8 mouse cellular contexts compared by ENCODE assay signal in genomic region chr10:81290698-81291460, GRCm38 (mm10). TPM values are rescaled to one million over a fixed set of nuclear protein-coding genes. Genes with fewer than 3 reads are reported as not detected.
DNase-seq lines count a peak whose midpoint lies in the region; TF ChIP-seq lines count a peak whose summit lies in the region.

No protein-coding gene starts in this region.

- no peak overlapping the region for H3K27ac ChIP-seq in heart, adult 2 months

- H3K9ac ChIP-seq in heart, adult 2 months (ENCODE audit: low read depth, low read length), result no peak overlapping the region

- H3K79me2 ChIP-seq in heart, adult 2 months (replicated peaks; ENCODE audit: control insufficient read depth, insufficient read depth, low read length), result peaks cover under 1% of the 10 kb centered on the region

- intact Hi-C loops in heart, adult 2 months (cut with DNase I), result no loop called here

- no peak for TF ChIP-seq CTCF in brain, embryonic 14.5 days (IDR thresholded peaks at IDR 0.05; ENCODE audit: borderline replicate concordance, extremely low read depth, insufficient read depth, insufficient read length)
- TF ChIP-seq CTCF in heart, adult 2 months (IDR thresholded peaks at IDR 0.05), result no peak

- H3K4me1 ChIP-seq in heart, adult 2 months (ENCODE audit: control insufficient read depth, insufficient read depth, low read length), result peaks cover 17% of the 10 kb centered on the region

- TF ChIP-seq EP300 in heart, adult 2 months (IDR thresholded peaks at IDR 0.05; ENCODE audit: insufficient read depth, low read depth, low read length), result no peak

- no peaks in the 10 kb centered on the region for H3K27me3 ChIP-seq in heart, adult 2 months (ENCODE audit: control insufficient read depth, insufficient read depth, low read length)

- DNase-seq in cerebellum, adult 9-11 months, result peak; percentile 76
- DNase-seq in cerebellum, postnatal 4 days (ENCODE audit: low spot score in 2 of 2), result no peak
- peak; percentile 66 for DNase-seq in brain, embryonic 14.5 days (ENCODE audit: low read depth)
- peak; percentile 53 to 56 for DNase-seq in kidney, postnatal 36 days
- DNase-seq in naive thymus-derived CD4-positive, alpha-beta T cell, adult 2 months (ENCODE audit: low read depth), result peak; percentile 50
- no peak for DNase-seq in spleen, postnatal 36 days (ENCODE audit: low spot score in 2 of 2)
- no peak for DNase-seq in heart, adult 2 months
- no peak for DNase-seq in embryo, embryonic 9.5 days (ENCODE audit: extremely low spot score)

- 29% methylated on average over 24 of the region's 24 CpGs for whole genome bisulfite sequencing in heart, adult 2 months

- no peak for TF ChIP-seq POLR2A in brain, embryonic 14.5 days (IDR thresholded peaks at IDR 0.05; ENCODE audit: borderline replicate concordance, extremely low read depth, insufficient read depth, insufficient read length, poor library complexity, severe bottlenecking)
- TF ChIP-seq POLR2A in heart, adult 2 months (IDR thresholded peaks at IDR 0.05; ENCODE audit: insufficient read depth, low read depth, low read length), result no peak

- no peak overlapping the region for H3K4me3 ChIP-seq in heart, adult 2 months

- no peaks in the 10 kb centered on the region for H3K36me3 ChIP-seq in heart, adult 2 months (ENCODE audit: control insufficient read depth, insufficient read depth, low read length)

RNA-seq across cellular contexts. Expression of gene Tjp3, which starts 0.5 kb away (rescaled TPM):
- 4.6 and 4.9 TPM in 2 replicates for polyA plus RNA-seq in brain, embryonic 14.5 days (2012; rRNA removed)
- total RNA-seq in heart, adult 2 months (2021), result not detected
- 0.12 and 0.78 TPM in 2 replicates for polyA plus RNA-seq in heart, adult 2 months (2012; rRNA removed)

RNA-seq across cellular contexts. Expression of gene Pip5k1c, which starts 1.9 kb away (rescaled TPM):
- polyA plus RNA-seq in brain, embryonic 14.5 days (2012; rRNA removed), result 267 and 268 TPM in 2 replicates
- 10 to 100 TPM; 27.0 to 28.0 TPM for total RNA-seq in heart, adult 2 months (2021)
- 37.5 and 44.2 TPM in 2 replicates for polyA plus RNA-seq in heart, adult 2 months (2012; rRNA removed)

RNA-seq across cellular contexts. Expression of gene Apba3, which starts 24.1 kb away (rescaled TPM):
- 45.2 and 47.0 TPM in 2 replicates for polyA plus RNA-seq in brain, embryonic 14.5 days (2012; rRNA removed)
- 100 to 1,000 TPM; 111 to 123 TPM for total RNA-seq in heart, adult 2 months (2021)
- polyA plus RNA-seq in heart, adult 2 months (2012; rRNA removed), result 151 TPM in 2 replicates

RNA-seq across cellular contexts. Expression of gene Mrpl54, which starts 24.1 kb away (rescaled TPM):
- 67.0 and 72.1 TPM in 2 replicates for polyA plus RNA-seq in brain, embryonic 14.5 days (2012; rRNA removed)
- total RNA-seq in heart, adult 2 months (2021), result 100 to 1,000 TPM in 1 of 2 experiments, 10 to 100 TPM in 1; 85.7 to 101 TPM
- 66.7 and 93.2 TPM in 2 replicates for polyA plus RNA-seq in heart, adult 2 months (2012; rRNA removed)

RNA-seq across cellular contexts. Expression of gene Cactin, which starts 30.0 kb away (rescaled TPM):
- 41.4 and 44.3 TPM in 2 replicates for polyA plus RNA-seq in brain, embryonic 14.5 days (2012; rRNA removed)
- 10 to 100 TPM; 16.1 to 18.0 TPM for total RNA-seq in heart, adult 2 months (2021)
- polyA plus RNA-seq in heart, adult 2 months (2012; rRNA removed), result 15.4 and 18.0 TPM in 2 replicates

Comparison
In these comparisons a context has a peak if more than half of its experiments do, and no peak if none do; other contexts are left out.
1. DNase-seq: peak in cerebellum, adult 9-11 months (single experiment), brain, embryonic 14.5 days (single experiment), kidney, postnatal 36 days (2 of 2) and naive thymus-derived CD4-positive, alpha-beta T cell, adult 2 months (single experiment); none in cerebellum, postnatal 4 days (0 of 2), spleen, postnatal 36 days (0 of 2), heart, adult 2 months (0 of 2) and embryo, embryonic 9.5 days (single experiment).